Mouse (Mus musculus) hindbrain, postnatal 0 days (tissue): ENCODE data around the gene Rnf225. TPM values are rescaled to one million over a fixed set of nuclear protein-coding genes. Genes with fewer than 3 reads are reported as not detected.

Experiments used
- ATAC-seq: fragments of 200-750 bp; cut with Nextera tagmentation; 2 replicates; pipeline ENCODE4 v1.8.0; 2017; ENCODE audit warnings: mild to moderate bottlenecking, moderate TSS enrichment, moderate library complexity
- DNase-seq: peaks from one replicate; pipeline ENCODE4 v3.0.0-alpha.2; 2015; ENCODE audit warnings: low spot score
- H3K27ac ChIP-seq: fragments of 300-500 bp; sonication (generic); 2 replicates; pipeline ENCODE4 v1.5.1; 2014; ENCODE audit warnings: mild to moderate bottlenecking
- H3K27me3 ChIP-seq: fragments of 300-500 bp; sonication (generic); 2 replicates; pipeline ENCODE4 v1.6.1; 2014; ENCODE audit warnings: low read length, mixed read lengths; ENCODE audit not compliant: insufficient read depth
- H3K36me3 ChIP-seq: fragments of 300-500 bp; sonication (generic); 2 replicates; pipeline ENCODE4 v1.6.1; 2014; ENCODE audit warnings: low read length, mixed read lengths; ENCODE audit not compliant: insufficient read depth
- H3K4me1 ChIP-seq: fragments of 300-500 bp; sonication (generic); 2 replicates; pipeline ENCODE4 v1.6.1; 2014; ENCODE audit warnings: antibody characterized with exemption, low read length, mixed read lengths; ENCODE audit not compliant: insufficient read depth
- H3K4me2 ChIP-seq: fragments of 300-500 bp; sonication (generic); 2 replicates; pipeline ENCODE4 v1.6.1; 2014; ENCODE audit warnings: low read depth, mild to moderate bottlenecking, low read length, moderate library complexity, mixed read lengths
- H3K4me3 ChIP-seq: fragments of 300-500 bp; sonication (generic); 2 replicates; pipeline ENCODE4 v1.5.1; 2014; ENCODE audit warnings: low read length
- H3K9ac ChIP-seq: fragments of 300-500 bp; sonication (generic); replicated peaks from 2 replicates; pipeline ENCODE4 v1.6.1; 2014; ENCODE audit warnings: mild to moderate bottlenecking, low read length, moderate library complexity, mixed read lengths
- H3K9me3 ChIP-seq: fragments of 300-500 bp; sonication (generic); 2 replicates; pipeline ENCODE4 v1.6.1; 2016; ENCODE audit warnings: low read length, mixed read lengths
- CTCF ChIP-seq: IDR thresholded peaks from 2 replicates; pipeline ENCODE4 v1.5.1; 2016; ENCODE audit warnings: antibody characterized with exemption, control low read depth, low read depth
- WGBS: fragments of 180-500 bp; shearing (Covaris S2); extraction: QIAGEN DNeasy Blood & Tissue Kit; methylation state at CpG from one replicate; pipeline ENCODE4 v1.1.7; 2014; 5-methylcytosine and 5-hydroxymethylcytosine counted together
- polyA plus RNA-seq: library from polyadenylated mRNA; unstranded; fragments of >200 nt; fragmentation: Nextera tagmentation; extraction: Ambion mirVana; gene quantifications from 2 replicates; pipeline ENCODE4 v1.2.1, GENCODE M21; 2015
- total RNA-seq: library from RNA; depleted of rRNA; stranded (reverse); fragments of >200 nt; gene quantifications from 2 replicates; pipeline ENCODE4 v1.2.3, GENCODE M21; 2014

The Rnf225 gene
- total and polyA plus RNA-seq, 2 experiments from 2014 or later: 1.1 to 2.5 TPM

DNA sequence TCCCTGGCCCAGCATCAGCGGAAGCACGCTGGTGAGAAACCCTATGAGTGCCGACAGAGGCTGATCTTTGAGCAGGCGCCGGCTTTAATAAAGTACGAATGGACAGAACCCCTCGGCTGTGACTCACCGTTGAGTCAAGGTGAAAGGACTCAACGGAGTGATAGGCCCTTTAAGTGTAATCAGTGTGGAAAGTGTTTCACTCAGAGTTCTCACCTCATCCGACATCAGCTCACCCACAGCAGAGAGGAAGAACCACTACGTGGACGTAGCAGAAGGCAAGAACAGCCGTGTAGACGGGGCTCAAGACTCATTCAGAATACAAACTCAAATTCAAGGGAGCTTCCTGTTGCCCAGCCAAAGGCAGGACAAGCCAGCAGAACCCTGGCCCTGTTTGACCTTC lies 36.3 kb upstream of the Rnf225 start:
- H3K9ac ChIP-seq: no peak overlapping the region
- no peak overlapping the region for H3K4me2 ChIP-seq
- H3K4me3 ChIP-seq: no peak overlapping the region
- no peaks in the 10 kb centered on the region for H3K4me1 ChIP-seq
- no peak overlapping the region for H3K27ac ChIP-seq
- no peaks in the 10 kb centered on the region for H3K9me3 ChIP-seq
- WGBS: 93% methylated on average over 14 of the region's 14 CpGs
- H3K27me3 ChIP-seq: no peaks in the 10 kb centered on the region
- TF ChIP-seq CTCF: no peak
- DNase-seq: no peak
- peaks cover 50% of the 10 kb centered on the region for H3K36me3 ChIP-seq
- no peak for ATAC-seq

- Histone ChIP-seq H3K4me1 (no peaks in the 10 kb centered on the region), H3K27ac (no peak overlapping the region), H3K27me3 (no peaks in the 10 kb centered on the region), H3K36me3 (peaks cover 46% of the 10 kb centered on the region), H3K9me3 (no peaks in the 10 kb centered on the region), H3K9ac (no peak overlapping the region), H3K4me2 (no peak overlapping the region), H3K4me3 (no peak overlapping the region)
- ATAC-seq (no peak), DNase-seq (no peak)
- 89% methylated on average over 1 of the region's 1 CpGs for WGBS
- TF ChIP-seq CTCF: no peak
Measured at GRCm38 (mm10) chr7:12891334-12891733, 35.9 kb upstream of the Rnf225 start.

- Histone ChIP-seq H3K9me3 (no peaks in the 10 kb centered on the region), H3K27me3 (no peaks in the 10 kb centered on the region), H3K4me2 (peak within 1 kb of the TSS; percentile 46), H3K4me3 (peak within 1 kb of the TSS; percentile 51), H3K9ac (peak within 1 kb of the TSS; percentile 48), H3K36me3 (no peaks in the 10 kb centered on the region), H3K27ac (no peak within 1 kb of the TSS), H3K4me1 (no peaks in the 10 kb centered on the region)
- DNase-seq (peak; percentile 97), ATAC-seq (peak; percentile 99)
- TF ChIP-seq CTCF: peak; percentile 17; the same call in 1 of the 2 replicates
- WGBS: 6% methylated on average over 36 of the region's 36 CpGs
Measured at GRCm38 (mm10) chr7:12897655-12898410, 29.4 kb upstream of the Rnf225 start, which contains the start of gene Zscan22. Zscan22 (plus strand) TSS chr7:12897815.

DNA sequence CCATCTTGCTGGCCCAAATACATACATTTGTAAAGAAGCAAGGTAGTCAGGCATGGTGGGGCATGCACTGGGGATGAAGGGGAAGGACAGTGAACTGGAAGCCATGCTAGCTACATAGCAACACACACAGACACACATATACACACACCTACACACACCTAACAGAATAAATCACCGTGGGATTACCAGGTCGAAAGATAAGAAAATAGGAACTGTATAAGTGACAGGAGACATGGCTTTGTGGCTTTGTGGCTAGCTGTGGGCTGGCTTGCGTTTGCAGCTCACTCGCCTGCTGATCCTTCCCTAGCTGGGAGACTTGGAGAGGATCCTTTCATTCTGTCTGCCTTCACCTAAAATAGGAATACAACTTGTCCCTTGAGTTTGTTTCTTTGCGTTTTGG lies 25.7 kb upstream of the Rnf225 start:
- Histone ChIP-seq H3K9me3 (no peaks in the 10 kb centered on the region), H3K27ac (no peak overlapping the region), H3K4me2 (no peak overlapping the region), H3K27me3 (no peaks in the 10 kb centered on the region), H3K4me1 (no peaks in the 10 kb centered on the region), H3K4me3 (no peak overlapping the region), H3K9ac (no peak overlapping the region), H3K36me3 (peaks cover 16% of the 10 kb centered on the region)
- DNase-seq: no peak
- no peak for ATAC-seq
- WGBS: 92% methylated on average over 5 of the region's 5 CpGs
- TF ChIP-seq CTCF: no peak

DNA sequence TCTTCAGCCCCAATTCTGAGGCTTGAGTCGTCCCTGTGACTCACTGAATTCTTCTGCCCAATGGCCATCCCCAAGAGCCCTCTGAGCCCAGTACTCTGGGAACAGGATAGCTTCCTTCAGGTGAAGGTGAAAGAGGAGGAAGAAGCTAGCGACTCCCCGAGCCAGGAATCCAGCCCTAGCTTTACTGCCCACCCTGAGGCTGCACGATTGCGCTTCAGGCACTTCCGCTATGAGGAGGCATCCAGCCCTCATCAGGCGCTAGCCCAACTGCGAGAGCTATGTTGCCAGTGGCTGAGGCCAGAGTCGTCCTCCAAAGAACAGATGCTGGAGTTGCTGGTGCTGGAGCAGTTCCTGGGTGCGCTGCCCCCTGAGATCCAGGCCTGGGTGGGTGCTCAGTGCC lies 23.6 kb upstream of the Rnf225 start:
- no peak for DNase-seq
- Histone ChIP-seq H3K9ac (no peak overlapping the region), H3K36me3 (peaks cover 36% of the 10 kb centered on the region)

DNA sequence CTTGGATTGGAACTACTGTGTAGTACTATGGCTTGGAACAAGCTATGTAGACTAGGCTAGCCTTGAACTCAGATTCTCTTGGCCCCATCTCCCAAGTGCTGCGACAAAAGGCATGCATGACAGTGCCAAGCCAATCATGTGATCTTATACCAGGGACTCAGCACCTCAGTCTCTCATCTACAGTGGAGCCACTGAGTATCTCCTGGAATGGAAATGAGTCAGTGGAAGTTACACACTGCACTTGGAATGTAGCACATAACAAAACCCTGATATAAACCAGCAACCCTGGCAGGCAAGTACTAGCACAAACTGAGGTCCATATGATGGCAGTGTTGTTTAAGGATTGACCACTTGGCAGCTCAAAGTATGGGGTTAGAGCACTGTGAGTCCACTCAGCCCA lies 22.1 kb upstream of the Rnf225 start:
- no peak for DNase-seq
- H3K27ac ChIP-seq: no peak overlapping the region
- TF ChIP-seq CTCF: no peak
- H3K4me1 ChIP-seq: no peaks in the 10 kb centered on the region; the same call in 1 of the 2 replicates
- no peaks in the 10 kb centered on the region for H3K9me3 ChIP-seq
- peaks cover 38% of the 10 kb centered on the region for H3K36me3 ChIP-seq
- no peak overlapping the region for H3K9ac ChIP-seq
- ATAC-seq: no peak
- no peaks in the 10 kb centered on the region for H3K27me3 ChIP-seq
- H3K4me2 ChIP-seq: no peak overlapping the region
- 93% methylated on average over 1 of the region's 1 CpGs for WGBS
- no peak overlapping the region for H3K4me3 ChIP-seq

More for the DNA sequence above, 23.6 kb upstream of the Rnf225 start:
- no peak overlapping the region for H3K4me2 ChIP-seq
- H3K27me3 ChIP-seq: no peaks in the 10 kb centered on the region
- H3K9me3 ChIP-seq: no peaks in the 10 kb centered on the region
- WGBS: 67% methylated on average over 10 of the region's 10 CpGs
- no peak overlapping the region for H3K4me3 ChIP-seq
- H3K4me1 ChIP-seq: no peaks in the 10 kb centered on the region
- no peak for ATAC-seq
- no peak for TF ChIP-seq CTCF
- no peak overlapping the region for H3K27ac ChIP-seq

DNA sequence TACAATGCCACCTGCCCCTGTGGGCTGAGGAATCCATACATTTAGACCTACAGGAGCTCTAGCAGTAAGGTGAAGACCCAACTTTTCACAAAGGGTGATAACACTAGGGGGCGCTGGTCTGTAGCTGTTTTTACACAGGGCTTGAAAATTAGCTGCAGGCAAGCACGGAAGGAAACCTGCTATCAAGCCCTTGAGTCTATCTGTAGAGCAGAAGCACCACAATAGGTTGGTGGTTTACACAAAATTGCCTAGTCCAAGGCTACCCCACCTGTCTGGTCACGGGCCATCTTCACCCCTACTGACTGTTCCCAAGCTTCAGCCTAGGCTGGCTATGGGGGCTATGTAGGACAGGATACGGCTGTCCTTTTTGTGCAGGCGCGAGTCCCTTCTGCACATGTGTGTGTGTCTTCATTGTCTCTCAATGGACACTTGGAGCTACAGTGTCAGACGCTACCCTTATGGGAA lies 17.7 kb upstream of the Rnf225 start:
- peak; percentile 33 for ATAC-seq
- Histone ChIP-seq H3K4me1 (no peaks in the 10 kb centered on the region; the same call in 1 of the 2 replicates), H3K4me2 (peak overlapping the region; percentile 66), H3K9ac (peak overlapping the region; percentile 50), H3K27ac (peak overlapping the region; percentile 92), H3K4me3 (peak overlapping the region; percentile 49), H3K27me3 (no peaks in the 10 kb centered on the region), H3K36me3 (peaks cover 34% of the 10 kb centered on the region), H3K9me3 (no peaks in the 10 kb centered on the region)
- 38% methylated on average over 7 of the region's 7 CpGs for WGBS
- DNase-seq: peak; percentile 78
- TF ChIP-seq CTCF: peak; percentile 78
